Mouse (Mus musculus) kidney, postnatal 14 days (tissue): Measurements from ENCODE around the gene Map6.

Source experiments
- DNase-seq: peaks from one replicate; pipeline ENCODE4 v3.0.0; 2022; ENCODE audit warnings: mixed read lengths

Map6 gene

GRCm38 (mm10) chr7:99316207-99316606 lies 49.0 kb downstream of the Map6 start:
- DNase-seq: no peak

DNA sequence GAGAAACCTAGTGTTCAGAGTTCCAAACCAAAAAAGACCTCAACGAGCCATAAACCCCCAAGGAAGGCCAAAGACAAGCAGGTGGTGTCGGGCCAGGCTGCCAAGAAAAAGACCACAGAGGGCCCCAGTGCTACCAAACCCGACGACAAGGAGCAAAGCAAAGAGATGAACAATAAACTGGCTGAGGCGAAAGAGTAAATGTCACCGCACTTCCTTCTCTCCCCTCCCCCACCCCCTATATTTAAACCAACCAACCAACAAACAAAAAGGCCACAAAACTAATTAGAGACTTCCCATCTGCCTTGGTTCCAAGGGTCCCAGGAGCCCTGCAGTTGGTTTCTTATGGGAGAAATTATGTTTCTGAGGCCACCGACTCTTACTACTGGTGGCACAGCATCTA lies 50.2 kb downstream of the Map6 start:
- no peak for DNase-seq

DNA sequence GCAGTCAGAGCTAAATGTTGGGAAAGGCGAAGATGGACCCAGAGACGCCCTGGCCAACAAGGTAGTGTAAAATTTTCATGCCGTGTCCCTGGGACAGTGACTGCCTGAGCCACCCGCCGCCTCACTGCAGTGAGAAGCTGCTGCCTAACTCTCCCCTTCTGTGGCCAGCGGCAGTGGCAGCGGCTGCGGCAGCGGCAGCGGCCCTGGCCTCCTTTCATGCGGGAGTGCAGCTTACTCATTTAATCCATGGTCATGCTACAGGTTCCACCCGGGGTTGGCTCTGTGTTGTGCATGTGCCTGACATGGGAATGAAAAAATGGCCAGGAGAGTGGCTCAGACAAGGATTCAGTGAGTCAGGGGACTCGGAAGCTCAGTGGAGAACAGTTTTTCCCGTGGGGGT lies 53.3 kb downstream of the Map6 start:
- no peak for DNase-seq

DNA sequence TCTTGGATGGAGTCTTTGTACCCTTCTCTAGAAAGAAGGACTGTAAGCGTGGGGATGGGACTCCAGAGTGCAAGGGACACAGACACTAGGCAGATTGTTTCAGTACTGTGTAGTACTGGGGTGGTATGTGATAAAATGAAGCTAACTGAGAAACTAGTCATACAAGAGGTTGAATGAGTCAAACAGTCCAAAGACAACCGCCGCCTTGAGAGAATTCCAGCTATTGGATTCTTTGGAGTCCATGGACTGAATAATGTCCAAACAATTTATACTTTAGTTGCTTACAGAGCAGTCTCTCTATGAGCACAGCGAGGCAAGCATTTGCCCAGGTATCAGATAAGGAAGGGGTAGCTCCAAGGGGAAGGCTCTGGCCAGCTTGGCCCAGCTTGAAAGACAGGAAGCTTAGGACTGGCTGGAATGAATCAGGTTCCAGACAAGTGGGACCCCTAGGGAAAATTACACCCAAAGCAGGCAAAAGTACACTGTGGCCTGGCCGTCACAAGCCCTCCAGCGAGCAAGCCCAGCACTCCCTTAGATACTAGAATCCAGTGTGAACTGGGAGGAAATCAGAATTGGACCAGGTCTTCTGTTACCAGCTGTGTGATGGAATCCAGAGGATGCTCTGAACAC lies 55.6 kb downstream of the Map6 start:
- DNase-seq: no peak

DNA sequence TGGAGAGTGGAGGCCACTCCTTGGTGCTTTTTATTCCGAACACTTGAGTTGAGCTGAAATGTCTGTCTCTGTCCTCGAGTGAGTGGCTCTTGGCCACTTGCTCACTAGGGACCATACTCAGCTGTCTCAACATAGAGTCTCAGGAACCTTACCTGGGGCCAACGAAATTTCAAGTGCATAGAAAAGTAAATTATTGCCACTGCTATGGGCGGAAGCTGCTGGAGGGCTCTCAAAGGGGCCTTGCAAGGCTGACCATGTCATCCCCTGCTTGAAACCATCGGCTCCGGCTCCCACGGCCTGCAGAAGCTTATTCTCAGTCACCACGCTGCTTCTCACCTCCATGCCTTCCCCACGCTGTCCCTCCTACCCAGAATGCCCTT lies 56.1 kb downstream of the Map6 start:
- DNase-seq: no peak

GRCm38 (mm10) chr7:99324810-99325209 lies 57.6 kb downstream of the Map6 start:
- no peak for DNase-seq

- no peak for DNase-seq
These were observed 58.9 kb downstream of the Map6 start for GRCm38 (mm10) chr7:99326128-99326527.

GRCm38 (mm10) chr7:99328847-99329246 lies 61.6 kb downstream of the Map6 start:
- no peak for DNase-seq

DNA sequence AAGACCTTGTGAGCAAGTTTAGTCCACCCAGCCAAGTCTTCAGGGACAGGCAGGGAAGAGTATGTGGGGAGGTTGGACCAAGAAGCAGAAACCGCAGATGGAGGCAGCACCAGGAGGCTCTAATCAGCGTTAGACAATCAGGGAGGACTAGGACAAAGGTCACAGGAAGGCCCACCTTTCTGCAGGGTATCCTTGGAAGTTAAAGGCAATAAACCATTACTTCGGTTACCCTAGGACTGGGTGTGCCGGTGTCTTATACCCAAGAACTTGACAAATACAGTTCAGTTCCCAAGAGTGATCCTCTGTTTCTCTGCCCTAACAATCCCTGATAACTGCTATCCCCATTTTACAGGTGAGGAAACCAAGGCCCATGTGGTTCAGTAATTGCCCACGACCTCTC lies 62.8 kb downstream of the Map6 start:
- no peak for DNase-seq

GRCm38 (mm10) chr7:99332774-99333480 lies 65.7 kb downstream of the Map6 start:
- DNase-seq: peak; percentile 88

DNA sequence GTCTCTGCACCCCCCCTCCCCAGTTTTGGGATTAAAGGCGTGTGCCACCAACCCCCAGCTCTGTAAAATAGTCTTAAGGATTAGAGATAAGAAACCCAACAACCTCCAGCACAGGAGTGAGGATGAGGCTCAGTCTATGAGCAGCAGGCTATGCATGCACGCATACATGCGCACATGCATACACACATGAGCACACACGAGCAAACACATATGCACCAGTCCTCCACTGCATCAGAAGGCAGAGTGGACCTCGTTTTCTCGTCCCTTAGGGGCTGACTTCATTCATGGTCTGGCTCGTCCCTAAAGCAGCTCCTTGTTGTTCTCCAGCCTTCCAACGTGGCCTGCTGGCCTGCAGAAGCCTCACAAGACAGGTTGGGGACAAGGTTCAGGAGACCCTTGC lies 73.5 kb downstream of the Map6 start:
- no peak for DNase-seq

DNA sequence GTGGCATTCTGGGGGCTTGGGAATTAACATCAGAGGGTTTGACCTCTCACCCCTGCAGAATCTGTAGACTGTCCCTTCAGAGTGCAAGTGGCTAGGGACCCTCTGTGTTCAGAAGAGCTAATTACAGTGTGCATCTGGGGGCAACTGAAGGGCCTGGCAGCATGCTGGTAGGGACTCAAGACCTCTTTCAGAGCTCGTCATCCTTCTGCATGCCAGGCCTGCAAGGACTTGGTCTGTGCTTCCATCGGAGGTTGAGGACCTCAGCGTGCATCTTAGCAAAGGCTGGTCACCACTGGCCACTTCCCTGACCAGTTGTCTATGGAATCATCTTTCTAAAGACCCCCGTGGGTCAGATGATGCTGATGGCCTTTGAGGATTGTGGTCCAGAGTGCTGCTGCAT lies 76.3 kb downstream of the Map6 start:
- DNase-seq: no peak

- no peak for DNase-seq
These were observed 80.0 kb downstream of the Map6 start for GRCm38 (mm10) chr7:99347268-99347667.

DNA sequence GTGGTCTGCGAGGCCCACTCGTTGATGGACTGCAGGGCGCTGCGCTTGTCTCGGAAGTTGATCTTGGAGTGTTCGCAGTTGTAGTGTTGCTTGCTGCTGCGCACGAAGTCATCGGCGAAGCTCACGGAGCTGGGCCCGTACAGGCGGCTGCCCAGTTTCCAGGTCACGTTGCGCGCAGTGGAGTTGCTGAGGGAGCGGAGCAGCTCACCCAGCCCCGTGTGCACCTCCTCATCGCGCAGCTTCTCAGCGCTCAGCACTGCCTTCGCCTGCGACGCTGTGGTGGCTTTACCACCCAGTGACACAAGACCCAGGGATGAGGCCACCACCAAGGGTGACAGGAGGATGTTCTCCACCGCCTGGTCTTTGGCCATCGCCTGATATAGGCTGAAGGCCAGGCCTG lies 81.6 kb downstream of the Map6 start:
- no peak for DNase-seq

GRCm38 (mm10) chr7:99349782-99350720 lies 82.8 kb downstream of the Map6 start:
- DNase-seq: peak; percentile 43

DNA sequence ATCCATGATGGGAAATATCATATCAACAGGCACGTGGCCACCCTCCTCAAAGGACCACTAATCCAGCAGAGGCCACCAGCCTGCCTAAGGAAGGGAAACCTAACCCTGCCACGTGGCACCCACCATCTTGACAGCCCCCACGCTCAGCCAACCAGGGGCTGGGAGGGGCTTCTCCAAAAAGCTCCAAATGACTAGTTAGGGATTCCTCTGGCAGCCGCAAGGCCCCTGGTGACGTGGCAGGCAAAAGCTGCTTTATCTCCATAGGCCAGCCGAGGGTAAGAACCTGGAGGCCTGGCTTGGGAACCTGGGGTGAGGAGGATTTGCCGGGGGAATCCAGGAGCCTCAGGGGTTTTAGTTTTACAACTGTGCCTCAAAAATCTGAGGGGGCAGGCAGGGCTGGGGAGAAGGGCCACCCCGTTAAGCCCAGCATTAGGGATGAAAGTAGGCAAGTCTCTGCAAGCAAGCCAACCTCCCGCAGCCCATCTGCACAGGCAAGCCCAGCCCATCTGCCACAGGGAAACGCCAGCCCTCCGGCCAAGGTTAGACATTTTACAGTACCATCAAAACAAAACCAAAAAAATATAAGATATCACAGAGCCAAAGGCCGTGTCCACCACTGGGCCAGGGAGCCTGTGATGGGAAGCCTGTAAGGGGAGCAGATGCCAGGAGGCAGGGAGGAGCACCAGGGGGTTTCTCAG lies 84.0 kb downstream of the Map6 start:
- peak; percentile 34 for DNase-seq

GRCm38 (mm10) chr7:99351802-99352517 lies 84.7 kb downstream of the Map6 start:
- peak; percentile 61 for DNase-seq

- DNase-seq: peak; percentile 94
These were observed 85.5 kb downstream of the Map6 start, which contains the start of gene Serpinh1 for GRCm38 (mm10) chr7:99352526-99353400. TSS of gene Serpinh1 (minus strand) at chr7:99353239.

GRCm38 (mm10) chr7:99355731-99356131 lies 88.5 kb downstream of the Map6 start:
- DNase-seq: peak; percentile 89

DNA sequence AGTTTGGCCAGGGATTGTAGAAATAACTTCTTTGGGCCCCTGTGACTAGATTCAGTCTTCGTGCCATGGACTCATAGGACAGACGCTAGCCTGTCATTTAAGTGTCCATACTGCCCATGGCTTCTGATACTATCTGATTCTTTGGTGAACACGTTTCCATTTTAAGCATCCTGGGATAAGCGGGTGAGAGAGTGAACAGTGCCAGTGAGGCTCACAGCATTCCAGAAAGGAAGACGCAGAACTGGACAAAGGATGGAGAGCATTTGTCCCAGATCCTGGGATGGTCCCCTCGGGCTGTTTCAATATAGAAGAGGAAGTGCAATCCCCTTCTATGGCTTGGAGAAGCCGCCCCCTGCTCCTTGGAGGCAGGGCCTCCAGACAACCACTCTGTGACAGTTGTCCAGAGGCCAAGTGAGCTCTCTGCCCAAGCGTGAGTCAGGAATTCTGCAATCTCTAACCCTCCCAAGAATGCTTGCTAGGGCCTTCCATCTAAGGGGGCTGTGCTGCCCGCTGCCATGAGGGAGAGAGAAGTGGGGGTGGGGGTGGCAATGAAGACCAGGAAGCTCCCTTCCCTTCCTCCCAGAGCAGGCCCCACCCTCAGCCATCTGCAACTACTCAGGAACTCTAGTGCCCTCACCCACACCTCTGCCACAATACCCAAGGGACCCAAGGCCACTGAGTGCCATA lies 89.1 kb downstream of the Map6 start:
- peak; percentile 55 for DNase-seq

GRCm38 (mm10) chr7:99357201-99357600 lies 90.0 kb downstream of the Map6 start:
- DNase-seq: peak; percentile 47
